Mouse (Mus musculus) kidney, adult 8-10 months (tissue): ENCODE results near the gene Pnpla2.
"Not testable (repeated sequence)": the region's sequence is repeated elsewhere in the genome, so short reads cannot be mapped to it uniquely, and the experiment has no call there.

Source experiments
- DNase-seq, 2 experiments: peaks; one replicate each; pipeline ENCODE4 v3.0.0; 2022

Gene Pnpla2

GRCm38 (mm10) chr7:141432186-141432611 lies 22.8 kb upstream of the Pnpla2 start:
- DNase-seq, result peak in 1 of 2 experiments; percentile 53

GRCm38 (mm10) chr7:141432741-141433516 lies 22.1 kb upstream of the Pnpla2 start:
- peak; percentile 72 to 77 for DNase-seq

- DNase-seq, result no peak
Observed at GRCm38 (mm10) chr7:141433517-141434400, 21.2 kb upstream of the Pnpla2 start.

GRCm38 (mm10) chr7:141434464-141434863 lies 20.5 kb upstream of the Pnpla2 start:
- no peak for DNase-seq

- DNase-seq, result peak in 1 of 2 experiments; percentile 52
Observed at GRCm38 (mm10) chr7:141435129-141435855, 19.7 kb upstream of the Pnpla2 start.

GRCm38 (mm10) chr7:141435856-141436522 lies 19.0 kb upstream of the Pnpla2 start:
- DNase-seq, result no peak

- DNase-seq, result no peak
Observed at GRCm38 (mm10) chr7:141436523-141436892, 18.5 kb upstream of the Pnpla2 start.

- DNase-seq, result peak in 1 of 2 experiments; percentile 79
Observed at GRCm38 (mm10) chr7:141437178-141438120, 17.5 kb upstream of the Pnpla2 start, which contains the start of gene Slc25a22. Gene Slc25a22 (minus strand): TSS chr7:141437892.

GRCm38 (mm10) chr7:141438201-141438968 lies 16.6 kb upstream of the Pnpla2 start:
- DNase-seq, result no peak

- DNase-seq, result no peak
Observed at GRCm38 (mm10) chr7:141439140-141439679, 15.8 kb upstream of the Pnpla2 start.

- no peak for DNase-seq
Observed at GRCm38 (mm10) chr7:141439811-141440210, 15.2 kb upstream of the Pnpla2 start.

GRCm38 (mm10) chr7:141440613-141441012 lies 14.4 kb upstream of the Pnpla2 start:
- DNase-seq, result peak in 1 of 2 experiments; percentile 65

- no peak for DNase-seq
Observed at GRCm38 (mm10) chr7:141441460-141441859, 13.5 kb upstream of the Pnpla2 start.

GRCm38 (mm10) chr7:141442199-141442598 lies 12.8 kb upstream of the Pnpla2 start:
- no peak for DNase-seq

- no peak for DNase-seq
Observed at GRCm38 (mm10) chr7:141443081-141443821, 11.7 kb upstream of the Pnpla2 start.

- peak in 1 of 2 experiments; percentile 72 for DNase-seq
Observed at GRCm38 (mm10) chr7:141443828-141444237, 11.2 kb upstream of the Pnpla2 start, which contains the start of gene Pidd1. Gene Pidd1 (minus strand): TSS chr7:141444025.

GRCm38 (mm10) chr7:141446374-141446773 lies 8.6 kb upstream of the Pnpla2 start:
- DNase-seq, result not testable (repeated sequence)

- peak; percentile 93 to 95 for DNase-seq
Observed at GRCm38 (mm10) chr7:141447110-141447991, 7.6 kb upstream of the Pnpla2 start, which contains the start of gene Rplp2. Gene Rplp2 (plus strand): TSS chr7:141447370.
